Mouse (Mus musculus): ENCODE data around the gene Aldh2.

The Aldh2 gene

GRCm38 (mm10) chr5:121595758-121596157 lies 2.1 kb upstream of the Aldh2 start:
- no peak for DNase-seq (ENCODE audit: low spot score in 2 of 2)

DNA sequence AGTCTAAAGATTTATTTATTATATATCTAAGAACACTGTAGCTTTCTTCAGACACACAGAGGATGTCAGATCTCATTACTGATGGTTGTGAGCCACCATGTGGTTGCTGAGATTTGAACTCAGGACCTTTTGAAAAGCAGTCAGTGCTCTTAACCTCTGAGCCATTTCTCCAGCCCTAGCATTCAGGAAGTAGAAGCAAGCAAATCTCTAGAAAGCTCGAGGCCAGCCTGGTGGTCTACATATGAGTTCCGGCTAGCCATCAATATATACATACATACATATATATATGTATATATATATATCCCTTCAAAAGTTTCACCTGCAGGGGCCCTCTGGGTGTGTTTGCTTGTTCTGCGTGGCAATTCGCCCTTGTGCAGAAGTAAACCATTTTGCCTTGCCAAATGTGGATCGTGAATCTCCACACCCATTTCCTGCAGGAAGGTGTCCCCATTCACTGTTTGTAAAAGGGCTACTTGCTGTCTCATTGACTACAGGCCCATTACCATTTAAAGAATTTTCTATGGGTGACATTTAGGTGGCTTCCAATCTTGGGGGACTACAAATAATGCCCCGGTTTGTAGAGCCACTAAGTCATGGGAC lies 1.2 kb upstream of the Aldh2 start:
- no peak for DNase-seq (ENCODE audit: low spot score in 2 of 2)

GRCm38 (mm10) chr5:121592816-121593407 lies 712 bp downstream of the Aldh2 start:
- no peak for DNase-seq (ENCODE audit: low spot score in 2 of 2)

DNA sequence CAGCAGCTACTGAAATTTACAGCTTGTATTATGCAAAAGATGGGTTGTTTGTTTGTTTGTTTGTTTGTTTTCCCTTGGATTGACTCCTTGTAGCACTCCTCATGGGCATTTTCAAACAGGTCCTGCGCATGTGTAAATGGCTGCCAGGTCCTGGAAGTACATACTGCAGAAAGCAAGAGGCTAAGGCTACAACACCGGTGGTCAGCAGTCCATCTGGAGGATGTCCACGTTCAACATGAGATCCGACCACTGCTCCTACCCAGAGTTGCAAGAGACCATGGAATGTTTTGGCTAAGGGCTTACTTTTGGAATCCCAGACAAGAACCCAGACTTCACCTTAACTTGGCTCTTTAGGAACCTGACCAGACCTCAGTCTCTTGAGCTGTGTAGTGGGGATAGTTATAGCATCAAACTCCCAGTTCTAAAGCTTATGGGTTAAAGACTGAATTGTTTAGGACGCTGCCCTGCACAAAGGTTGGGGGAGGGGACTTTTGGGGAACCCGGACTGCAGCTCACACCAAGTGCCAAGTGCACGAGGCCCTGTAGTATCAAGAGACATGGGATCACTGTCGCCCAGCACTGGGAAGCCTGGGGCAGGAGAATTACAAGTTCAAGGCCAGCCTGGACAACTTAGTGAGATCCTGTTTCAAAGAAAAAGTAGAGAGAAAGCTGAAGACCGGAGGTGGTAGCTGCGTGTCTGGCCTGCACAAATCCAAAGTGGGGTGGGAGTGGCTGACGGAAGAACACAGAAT lies 1.4 kb downstream of the Aldh2 start:
- DNase-seq (ENCODE audit: low spot score in 2 of 2) = no peak

DNA sequence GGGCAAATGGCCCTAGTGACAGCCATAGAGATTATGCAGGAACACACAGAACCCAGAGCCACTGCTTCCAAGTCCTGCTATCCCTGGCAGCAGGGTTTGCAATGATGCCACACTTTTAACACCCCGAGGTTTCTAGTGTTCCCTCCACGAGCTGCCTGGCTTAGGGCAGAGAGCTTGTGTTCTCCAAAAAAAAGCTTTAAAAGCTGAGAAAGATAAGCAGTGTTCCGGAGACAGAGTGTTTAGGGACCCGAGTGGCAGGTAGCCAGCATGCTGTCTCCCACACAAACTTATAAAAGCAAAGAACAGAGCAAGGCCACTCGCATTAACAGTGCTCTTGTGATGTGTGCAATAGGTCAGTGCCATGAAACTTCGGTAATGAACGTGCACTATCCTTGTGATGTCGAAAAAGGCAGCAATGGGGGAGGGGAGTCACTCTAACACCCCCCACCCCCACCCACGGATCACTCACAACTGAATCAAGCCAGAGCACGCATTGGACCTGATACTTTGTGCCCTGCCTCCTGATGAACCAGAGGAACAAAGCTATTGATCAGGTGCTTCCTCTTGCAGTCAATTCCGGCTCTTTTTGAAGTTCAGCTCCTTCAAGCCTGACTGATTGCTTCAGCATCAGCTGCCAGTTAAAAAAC lies 2.1 kb downstream of the Aldh2 start:
- no peak for DNase-seq (ENCODE audit: low spot score in 2 of 2)

DNA sequence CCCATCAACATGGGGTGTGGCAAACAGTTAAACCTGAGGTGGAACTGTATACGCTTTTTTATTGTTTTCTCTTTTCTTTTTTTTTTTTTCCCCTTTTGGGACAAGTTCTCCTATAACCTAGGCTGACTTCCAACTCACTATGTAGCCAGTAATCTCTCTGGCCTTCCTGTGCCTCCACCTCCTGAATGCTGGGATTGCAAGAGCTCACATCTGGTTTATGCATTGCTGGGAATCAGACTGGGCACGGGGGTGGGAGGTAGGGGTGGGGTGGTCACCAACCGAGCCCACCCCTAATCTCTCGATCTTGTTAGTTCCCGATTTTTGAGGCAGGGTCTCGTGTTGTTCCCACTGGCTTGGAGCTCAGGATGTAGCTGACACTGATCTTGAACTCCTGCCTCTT lies 3.7 kb downstream of the Aldh2 start:
- DNase-seq (ENCODE audit: low spot score in 2 of 2) = no peak

DNA sequence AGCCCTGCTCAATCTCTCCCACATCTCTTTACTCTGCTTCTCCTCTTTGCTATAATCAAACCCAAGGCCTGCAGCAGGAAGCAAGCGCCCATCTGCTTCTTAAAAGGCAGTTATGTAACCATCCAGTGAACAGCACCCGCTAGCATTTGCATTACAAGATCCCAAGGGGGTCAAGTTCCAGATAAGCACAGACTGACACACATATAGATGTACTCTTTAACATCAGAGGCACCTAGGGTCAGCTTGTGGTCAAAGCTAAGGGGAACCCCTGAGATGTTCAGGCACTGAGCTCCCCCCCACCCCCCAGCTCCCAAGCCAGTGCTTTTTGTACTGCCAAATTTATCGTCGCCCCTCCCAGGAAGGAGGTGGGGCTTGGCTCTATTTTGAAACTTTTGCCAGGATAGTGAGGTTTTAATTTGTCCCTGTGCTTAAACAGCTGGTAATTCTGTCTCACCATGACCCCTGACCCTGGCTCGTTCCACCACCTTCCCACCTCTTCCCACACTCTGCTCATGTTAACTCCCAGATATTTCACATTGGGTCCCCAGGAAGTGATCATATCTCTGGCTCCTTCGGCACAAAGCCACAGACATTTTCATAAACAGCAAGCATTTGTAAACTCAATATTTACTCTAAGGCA lies 7.1 kb downstream of the Aldh2 start:
- peak; percentile 27 to 44 for DNase-seq (ENCODE audit: low spot score in 2 of 2)

DNA sequence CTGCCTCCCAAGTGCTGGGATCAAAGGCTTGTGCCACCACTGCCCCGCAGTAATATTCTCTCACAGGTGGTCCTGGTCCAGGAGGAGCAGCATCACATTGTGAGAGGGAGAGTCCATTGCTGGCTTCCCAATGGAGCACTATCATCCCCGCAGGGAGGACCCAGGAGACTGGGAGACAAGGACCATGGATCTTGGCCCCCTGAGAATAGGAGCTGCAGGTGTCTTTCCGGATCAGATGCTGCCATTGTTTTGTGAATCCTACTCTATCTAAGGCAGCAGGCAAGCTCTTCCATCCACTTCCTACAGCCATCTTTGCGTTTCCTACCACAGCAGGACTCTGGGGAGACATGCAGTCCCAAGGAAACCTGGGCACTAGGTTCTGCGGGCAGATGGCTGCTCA lies 7.9 kb downstream of the Aldh2 start:
- DNase-seq (ENCODE audit: low spot score in 2 of 2) = no peak

DNA sequence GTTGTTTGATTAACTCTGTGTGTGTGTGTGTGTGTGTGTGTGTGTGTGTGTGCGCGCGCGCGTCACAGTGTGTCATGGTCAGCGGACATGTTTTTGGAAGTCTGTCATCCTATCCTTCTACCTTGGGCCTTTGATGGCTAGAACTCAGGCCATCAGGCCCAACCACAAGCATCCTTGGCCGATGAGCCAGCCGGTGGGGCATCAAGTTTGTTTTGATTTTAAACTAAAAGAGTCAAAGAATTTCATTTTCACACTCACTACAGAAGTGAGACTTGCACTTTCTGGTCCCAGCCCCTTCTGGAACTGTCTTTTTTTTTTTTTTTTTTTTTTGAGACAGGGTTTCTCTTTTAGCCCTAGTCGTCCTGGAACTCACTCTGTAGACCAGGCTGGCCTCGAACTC lies 8.6 kb downstream of the Aldh2 start:
- DNase-seq (ENCODE audit: low spot score in 2 of 2) = no peak

DNA sequence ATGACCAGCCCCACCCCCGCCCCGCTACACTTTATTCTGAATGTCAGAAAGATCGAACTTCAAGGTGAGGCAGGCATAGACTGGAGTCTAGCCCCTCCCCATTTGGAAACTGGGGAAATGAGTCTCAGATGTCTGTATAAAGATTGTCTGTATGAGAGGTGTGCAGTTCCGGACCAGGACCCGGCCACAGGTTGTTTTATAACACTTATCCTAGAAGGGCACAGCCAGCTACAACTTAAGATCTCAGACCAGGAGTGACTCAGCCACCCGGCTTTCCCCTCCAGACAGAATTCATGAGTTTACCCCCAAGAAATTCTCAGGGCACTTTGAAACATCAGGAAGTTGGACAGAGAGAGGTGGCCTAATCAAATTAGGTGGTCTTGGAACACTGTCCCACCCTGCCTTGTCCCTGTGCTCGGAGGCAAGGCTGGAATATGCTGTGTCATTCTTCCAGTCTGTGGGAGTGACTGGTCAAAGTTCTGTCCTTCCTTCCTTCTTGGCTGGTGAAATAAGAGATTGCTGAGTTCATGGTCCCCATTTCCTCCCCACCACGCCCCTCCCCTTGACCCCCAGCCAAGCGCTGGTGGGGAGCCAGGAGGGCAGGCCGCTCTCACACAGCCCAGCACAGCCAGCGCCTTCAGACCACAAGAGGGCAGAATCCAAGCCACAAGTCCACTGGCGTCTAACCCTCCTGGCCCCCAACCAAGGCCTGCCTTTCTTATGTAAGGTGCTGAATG lies 9.7 kb downstream of the Aldh2 start:
- DNase-seq (ENCODE audit: low spot score in 2 of 2) = peak; percentile 35 to 54

DNA sequence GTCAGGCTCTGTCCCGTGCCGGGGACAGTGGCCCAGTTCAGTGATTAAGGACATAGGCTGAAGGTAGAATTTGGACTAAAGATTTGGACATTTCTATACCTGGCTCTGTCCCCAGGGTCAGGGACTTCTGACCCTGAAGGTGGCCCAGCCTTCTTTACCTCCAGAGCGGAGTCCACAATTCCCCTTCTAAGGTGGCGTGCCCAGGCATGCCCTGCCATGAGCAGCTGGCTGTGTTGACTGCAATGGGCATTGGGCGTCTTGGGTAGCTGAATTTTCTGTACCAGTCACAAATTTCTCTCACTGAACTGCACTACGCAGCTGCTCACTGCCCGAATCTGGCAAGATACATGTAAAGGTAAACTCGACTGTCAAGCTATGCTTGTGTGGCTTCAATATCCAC lies 11.7 kb downstream of the Aldh2 start:
- DNase-seq (ENCODE audit: low spot score in 2 of 2) = no peak

- DNase-seq (ENCODE audit: low spot score in 2 of 2) = no peak
Observed at GRCm38 (mm10) chr5:121576927-121577488, 16.6 kb downstream of the Aldh2 start.

DNA sequence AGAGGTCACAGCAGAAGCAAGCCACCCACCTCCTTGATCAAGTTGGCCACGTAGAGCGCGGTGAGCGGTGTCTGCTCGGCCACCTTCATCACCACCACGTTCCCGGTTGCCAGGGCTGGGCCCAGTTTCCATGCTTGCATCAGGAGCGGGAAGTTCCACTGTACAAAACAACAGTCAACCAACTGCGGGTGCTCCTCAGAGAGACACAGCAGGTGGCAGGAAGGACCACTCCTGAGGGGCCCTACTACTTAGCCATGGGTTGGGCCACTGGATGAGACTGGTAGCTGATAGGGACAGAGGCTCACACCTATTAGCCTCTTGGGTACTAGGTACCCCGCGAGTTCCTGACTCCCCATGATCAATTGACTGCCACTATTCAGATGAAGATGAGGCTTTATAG lies 17.8 kb downstream of the Aldh2 start:
- no peak for DNase-seq (ENCODE audit: low spot score in 2 of 2)

- no peak for DNase-seq (ENCODE audit: low spot score in 2 of 2)
Observed at GRCm38 (mm10) chr5:121574145-121574544, 19.5 kb downstream of the Aldh2 start.

- no peak for DNase-seq (ENCODE audit: low spot score in 2 of 2)
Observed at GRCm38 (mm10) chr5:121570787-121571186, 22.8 kb downstream of the Aldh2 start.

GRCm38 (mm10) chr5:121569881-121570420 lies 23.7 kb downstream of the Aldh2 start:
- no peak for DNase-seq (ENCODE audit: low spot score in 2 of 2)

DNA sequence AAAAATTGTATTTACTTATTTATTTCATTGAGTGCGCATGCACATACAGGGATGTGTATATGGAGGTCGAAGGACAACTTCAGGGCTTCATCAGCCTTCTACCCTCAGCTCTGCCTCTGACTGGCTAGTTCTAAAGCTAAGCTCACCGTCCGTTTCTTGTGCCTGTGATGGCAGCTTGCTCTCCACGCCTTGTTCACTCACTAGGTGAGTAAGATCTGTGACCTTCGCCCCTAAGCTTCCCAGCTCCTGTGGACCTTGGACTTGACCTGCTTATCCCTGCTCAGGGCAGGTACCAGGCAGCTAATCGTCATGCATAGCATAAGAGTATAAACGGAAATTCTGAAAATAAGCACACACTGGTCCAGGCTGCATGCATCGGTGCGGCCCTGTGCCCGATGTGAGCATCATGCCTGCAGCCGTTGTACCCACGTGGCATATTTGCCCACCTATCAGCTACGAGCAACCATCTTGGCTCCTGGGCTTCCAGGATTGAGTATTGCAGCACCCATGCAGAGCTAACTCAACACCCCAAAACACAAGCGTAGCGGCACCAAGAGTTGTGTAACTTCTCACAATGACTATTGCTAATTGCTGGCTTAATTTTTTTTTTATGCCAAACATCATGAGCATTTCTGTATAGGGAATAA lies 27.5 kb downstream of the Aldh2 start:
- no peak for DNase-seq (ENCODE audit: low spot score in 2 of 2)

DNA sequence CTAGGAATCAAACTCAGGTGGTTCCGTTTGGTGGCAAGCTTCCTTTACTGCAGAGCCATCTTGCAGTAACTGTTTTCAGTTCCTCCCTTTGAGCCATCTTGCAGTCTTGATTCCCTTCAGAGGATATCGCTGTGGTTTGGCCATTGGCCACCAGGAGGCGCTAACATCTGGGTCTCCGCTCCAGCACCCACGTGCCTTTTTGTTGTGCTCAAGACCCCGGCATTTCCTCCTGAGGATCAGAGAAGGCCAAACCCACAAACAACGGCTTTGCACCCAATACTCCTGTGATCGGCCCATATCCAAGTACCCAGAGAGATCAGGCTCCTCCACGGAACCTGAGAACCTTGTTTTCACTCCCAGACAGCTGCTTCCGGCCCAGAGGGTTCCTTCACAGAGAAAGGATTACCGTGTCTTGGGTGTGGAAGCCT lies 29.1 kb downstream of the Aldh2 start:
- DNase-seq (ENCODE audit: low spot score in 2 of 2) = peak; percentile 76 to 77

DNA sequence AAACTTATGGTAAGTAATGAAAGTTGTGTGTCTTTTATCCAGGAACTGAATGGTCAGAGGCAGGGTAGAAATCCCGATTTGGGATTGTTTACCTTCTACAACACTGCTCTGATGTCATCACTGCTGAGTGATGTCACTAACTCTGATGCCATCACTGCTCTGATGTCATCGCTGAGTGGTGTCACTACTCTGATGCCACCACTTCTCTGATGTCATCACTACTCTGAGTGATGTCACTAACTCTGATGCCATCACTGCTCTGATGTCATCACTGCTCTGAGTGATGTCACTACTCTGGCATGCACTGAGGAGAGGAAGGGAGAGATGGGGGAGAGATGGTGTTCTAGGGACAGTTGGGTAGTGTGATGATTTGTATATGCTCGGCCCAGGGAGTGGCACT lies 31.2 kb downstream of the Aldh2 start:
- no peak for DNase-seq (ENCODE audit: low spot score in 2 of 2)

DNA sequence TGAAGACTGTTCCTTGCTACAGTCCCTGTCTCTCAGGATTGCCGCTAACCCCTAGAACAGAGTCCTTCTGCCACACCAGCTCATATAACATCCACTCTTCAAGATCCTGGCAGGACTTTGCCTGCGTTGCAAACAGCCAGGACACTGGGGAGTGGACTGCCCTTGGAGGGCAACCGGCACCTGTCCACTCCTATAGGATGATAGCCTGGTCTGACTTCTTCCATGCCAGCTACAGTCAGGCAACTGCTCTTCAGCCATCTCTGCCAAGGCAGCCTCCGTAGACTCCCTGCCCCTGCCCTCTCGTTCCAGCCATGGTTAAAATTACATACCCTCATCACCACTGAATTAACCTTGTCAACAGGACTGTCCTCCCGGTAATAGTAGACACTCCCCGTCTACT lies 44.4 kb downstream of the Aldh2 start:
- DNase-seq (ENCODE audit: low spot score in 2 of 2) = no peak
